ENCODE assay signal across 8 mouse cellular contexts in the genomic region with DNA sequence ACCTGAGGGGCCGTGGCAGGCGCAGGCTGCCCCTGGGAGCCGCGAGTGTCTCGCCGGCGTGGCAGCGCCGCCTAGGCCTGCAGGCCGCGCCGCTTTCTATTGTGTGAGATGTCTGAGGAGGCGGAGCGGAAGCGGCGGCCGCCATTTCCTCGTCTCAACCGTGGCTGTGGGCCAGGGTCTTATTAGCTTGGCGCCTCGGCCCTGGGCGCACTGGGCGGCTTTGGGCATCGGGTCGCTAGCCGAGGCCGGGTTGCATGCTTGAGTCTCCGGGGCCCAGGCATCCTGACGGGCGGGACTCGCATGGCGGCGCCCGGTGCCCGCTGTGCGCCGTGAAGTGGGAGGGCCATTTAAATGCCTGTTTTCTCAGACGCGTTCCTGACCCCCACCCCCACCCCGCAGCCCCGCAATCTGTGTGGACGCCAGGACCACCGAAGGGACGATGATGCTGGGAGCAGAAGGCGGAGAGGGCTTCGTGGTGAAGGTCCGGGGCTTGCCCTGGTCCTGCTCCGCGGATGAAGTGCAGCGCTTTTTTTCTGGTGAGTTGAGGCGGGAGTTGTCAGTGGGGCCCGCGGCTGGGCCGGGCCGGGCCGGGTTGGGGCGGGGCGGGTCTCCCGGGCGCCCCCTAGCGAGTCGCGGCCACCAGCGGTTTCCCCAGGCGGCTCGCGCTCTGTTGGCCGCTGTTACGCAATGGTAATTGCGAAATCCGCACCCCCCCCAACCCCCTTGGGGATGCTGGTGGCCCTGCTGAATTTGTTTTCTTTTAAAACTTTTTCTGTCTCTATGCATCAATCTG. TPM values are rescaled to one million over a fixed set of nuclear protein-coding genes. Genes with fewer than 3 reads are reported as not detected.
DNase-seq lines count a peak whose midpoint lies in the region; ATAC-seq and TF ChIP-seq lines count a peak whose summit lies in the region.

No protein-coding gene starts in this region.

- peak overlapping the region; percentile 99 for H3K27ac ChIP-seq in gastrocnemius, adult 2 months
- peak overlapping the region; percentile 99 for H3K27ac ChIP-seq in hindbrain, postnatal 0 days
- H3K27ac ChIP-seq in left cerebral cortex, adult 2 months: peak overlapping the region; percentile 99

- intact Hi-C loops in gastrocnemius, adult 2 months (cut with DNase I): loop anchor here (5.0 kb wide), 1 partner anchor 51 kb away; a partner anchor contains a TSS
- intact Hi-C loops in left cerebral cortex, adult 2 months (cut with DNase I): loop anchor here (2.0 to 5.0 kb wide), 2 partner anchors 51 to 85 kb away; a partner anchor contains a TSS

- H3K9me3 ChIP-seq in hindbrain, postnatal 0 days (ENCODE audit: low read length): no peaks in the 10 kb centered on the region

- ATAC-seq in activated CD4-positive, CD25-positive, alpha-beta regulatory T cell, adult 4 months: peak; percentile 38
- peak; percentile 26; the same call in 1 of the 2 replicates for ATAC-seq in common myeloid progenitor, adult 5-6 weeks (replicated peaks; ENCODE audit: low read depth, poor library complexity, severe bottlenecking)
- ATAC-seq in hindbrain, postnatal 0 days: peak; percentile 82
- peak; percentile 55 for ATAC-seq in megakaryocyte, adult 5-6 weeks (ENCODE audit: poor library complexity, severe bottlenecking)

- H3K4me1 ChIP-seq in hindbrain, postnatal 0 days (ENCODE audit: insufficient read depth, low read length): peaks cover 11% of the 10 kb centered on the region

- TF ChIP-seq CTCF in gastrocnemius, adult 2 months (IDR thresholded peaks at IDR 0.05): peak; percentile 95
- peak; percentile 39; the same call in 1 of the 2 replicates for TF ChIP-seq CTCF in hindbrain, postnatal 0 days (IDR thresholded peaks at IDR 0.05; ENCODE audit: low read depth)
- peak; percentile 92 for TF ChIP-seq CTCF in left cerebral cortex, adult 2 months (IDR thresholded peaks at IDR 0.05)

- peak; percentile 94 for DNase-seq in gastrocnemius, adult 2 months
- peak; percentile 88 for DNase-seq in hindbrain, postnatal 0 days (ENCODE audit: low spot score)
- peak; percentile 83 to 85 for DNase-seq in left cerebral cortex, adult 2 months (ENCODE audit: extremely low spot score in 1 of 2, low spot score in 2 of 2)
- peak; percentile 82 for DNase-seq in right cerebral cortex, adult 18-20 months
- DNase-seq in urinary bladder, postnatal 10 days (ENCODE audit: low spot score): peak; percentile 60

- under 1% methylated on average over 66 of the region's 71 CpGs for WGBS in hindbrain, postnatal 0 days

- peak overlapping the region; percentile 99 for H3K4me2 ChIP-seq in hindbrain, postnatal 0 days (ENCODE audit: low read depth, low read length)

- H3K4me3 ChIP-seq in gastrocnemius, adult 2 months: peak overlapping the region; percentile 94
- peak overlapping the region; percentile 80 for H3K4me3 ChIP-seq in hindbrain, postnatal 0 days (ENCODE audit: low read length)
- H3K4me3 ChIP-seq in left cerebral cortex, adult 2 months: peak overlapping the region; percentile 100

- H3K9ac ChIP-seq in hindbrain, postnatal 0 days (replicated peaks; ENCODE audit: low read length): peak overlapping the region; percentile 91

- H3K27me3 ChIP-seq in hindbrain, postnatal 0 days (ENCODE audit: insufficient read depth, low read length): no peaks in the 10 kb centered on the region

- peaks cover 13% of the 10 kb centered on the region; the same call in 1 of the 2 replicates for H3K36me3 ChIP-seq in hindbrain, postnatal 0 days (ENCODE audit: insufficient read depth, low read length)

RNA-seq across cellular contexts. Expression of a gene that starts 1.3 kb away (rescaled TPM):
- 100 to 1,000 TPM; 148 to 177 TPM for polyA plus RNA-seq in activated CD4-positive, CD25-positive, alpha-beta regulatory T cell, adult 4 months (2017; shearing (Covaris generic))
- total RNA-seq in common myeloid progenitor, adult 5-6 weeks (2017): 987 and 1,045 TPM in 2 replicates
- total RNA-seq in gastrocnemius, adult 2 months (2021): 100 to 1,000 TPM; 109 to 114 TPM
- total RNA-seq in hindbrain, postnatal 0 days (2014; rRNA removed): 171 and 176 TPM in 2 replicates
- polyA plus RNA-seq in hindbrain, postnatal 0 days (2015; fragmentation: Nextera tagmentation; extraction: Ambion mirVana): 244 and 249 TPM in 2 replicates
- 100 to 1,000 TPM; 272 to 274 TPM for total RNA-seq in left cerebral cortex, adult 2 months (2021)
- 400 and 438 TPM in 2 replicates for total RNA-seq in megakaryocyte, adult 5-6 weeks (2015)
- total RNA-seq in megakaryocyte, adult 5-6 weeks (2017): 436 and 510 TPM in 2 replicates

RNA-seq across cellular contexts. Expression of a gene that starts 23.8 kb away (rescaled TPM):
- not detected for polyA plus RNA-seq in activated CD4-positive, CD25-positive, alpha-beta regulatory T cell, adult 4 months (2017; shearing (Covaris generic))
- total RNA-seq in common myeloid progenitor, adult 5-6 weeks (2017): not detected in 2 replicates
- not detected for total RNA-seq in gastrocnemius, adult 2 months (2021)
- total RNA-seq in hindbrain, postnatal 0 days (2014; rRNA removed): 0.47 TPM in 1 of 2 replicates, not detected in the other
- polyA plus RNA-seq in hindbrain, postnatal 0 days (2015; fragmentation: Nextera tagmentation; extraction: Ambion mirVana): 1.2 and 1.5 TPM in 2 replicates
- total RNA-seq in left cerebral cortex, adult 2 months (2021): not detected
- not detected in 2 replicates for total RNA-seq in megakaryocyte, adult 5-6 weeks (2015)
- not detected in 2 replicates for total RNA-seq in megakaryocyte, adult 5-6 weeks (2017)

RNA-seq across cellular contexts. Expression of a gene that starts 52.6 kb away (rescaled TPM):
- polyA plus RNA-seq in activated CD4-positive, CD25-positive, alpha-beta regulatory T cell, adult 4 months (2017; shearing (Covaris generic)): 100 to 1,000 TPM; 179 to 210 TPM
- total RNA-seq in common myeloid progenitor, adult 5-6 weeks (2017): 1,004 and 1,241 TPM in 2 replicates
- total RNA-seq in gastrocnemius, adult 2 months (2021): 100 to 1,000 TPM in 1 of 2 experiments, 10 to 100 TPM in 1; 94.2 to 123 TPM
- 174 and 197 TPM in 2 replicates for total RNA-seq in hindbrain, postnatal 0 days (2014; rRNA removed)
- polyA plus RNA-seq in hindbrain, postnatal 0 days (2015; fragmentation: Nextera tagmentation; extraction: Ambion mirVana): 254 and 259 TPM in 2 replicates
- 100 to 1,000 TPM; 387 to 418 TPM for total RNA-seq in left cerebral cortex, adult 2 months (2021)
- total RNA-seq in megakaryocyte, adult 5-6 weeks (2015): 242 and 264 TPM in 2 replicates
- 684 and 685 TPM in 2 replicates for total RNA-seq in megakaryocyte, adult 5-6 weeks (2017)

RNA-seq across cellular contexts. Expression of a gene that starts 52.8 kb away (rescaled TPM):
- polyA plus RNA-seq in activated CD4-positive, CD25-positive, alpha-beta regulatory T cell, adult 4 months (2017; shearing (Covaris generic)): 10 to 100 TPM in 1 of 2 experiments, 1 to 10 TPM in 1; 9.5 to 10.2 TPM
- total RNA-seq in common myeloid progenitor, adult 5-6 weeks (2017): 39.4 and 39.7 TPM in 2 replicates
- 10 to 100 TPM; 24.3 to 27.0 TPM for total RNA-seq in gastrocnemius, adult 2 months (2021)
- 12.3 and 15.1 TPM in 2 replicates for total RNA-seq in hindbrain, postnatal 0 days (2014; rRNA removed)
- 17.6 and 19.8 TPM in 2 replicates for polyA plus RNA-seq in hindbrain, postnatal 0 days (2015; fragmentation: Nextera tagmentation; extraction: Ambion mirVana)
- total RNA-seq in left cerebral cortex, adult 2 months (2021): 10 to 100 TPM; 26.2 to 27.0 TPM
- total RNA-seq in megakaryocyte, adult 5-6 weeks (2015): 51.2 and 53.0 TPM in 2 replicates
- 81.6 and 82.2 TPM in 2 replicates for total RNA-seq in megakaryocyte, adult 5-6 weeks (2017)

Comparison
In these comparisons a context has a peak if more than half of its experiments do, and no peak if none do; other contexts are left out.
1. Peak in every context shown above with its lines: DNase-seq, ATAC-seq, H3K4me3 ChIP-seq and H3K27ac ChIP-seq.
2. ATAC-seq: peak in every context shown above with its lines; median percentile 82 in hindbrain, postnatal 0 days; 55 in megakaryocyte, adult 5-6 weeks; 38 in activated CD4-positive, CD25-positive, alpha-beta regulatory T cell, adult 4 months; 26 in common myeloid progenitor, adult 5-6 weeks.
3. CTCF ChIP-seq: peak in every context shown above with its lines; median percentile 95 in gastrocnemius, adult 2 months; 92 in left cerebral cortex, adult 2 months; 39 in hindbrain, postnatal 0 days.